Mouse (Mus musculus) cerebellum, postnatal 14 days (tissue): ENCODE results near the gene Ifitm5.

ENCODE experiments used
- DNase-seq, 2 experiments: peaks; one replicate each; pipeline ENCODE4 v3.0.0; 2021; ENCODE audit warnings: mixed read lengths in 2 of 2

The Ifitm5 gene

GRCm38 (mm10) chr7:140899121-140899520 lies 51.0 kb downstream of the Ifitm5 start:
- peak in 1 of 2 experiments; percentile 15 for DNase-seq
